ENCODE assay signal across 8 mouse cellular contexts in genomic region chr1:192784374-192784773, GRCm38 (mm10). TPM values are rescaled to one million over a fixed set of nuclear protein-coding genes. Genes with fewer than 3 reads are reported as not detected.
DNase-seq lines count a peak whose midpoint lies in the region; ATAC-seq lines count a peak whose summit lies in the region.

No protein-coding gene starts in this region.

- H3K4me1 ChIP-seq in neural tube, embryonic 12.5 days = peaks cover 7% of the 10 kb centered on the region; the same call in 1 of the 2 replicates

- no peak overlapping the region for H3K4me2 ChIP-seq in neural tube, embryonic 12.5 days (replicated peaks)

- 31% methylated on average over 4 of the region's 4 CpGs for WGBS in neural tube, embryonic 12.5 days

- H3K4me3 ChIP-seq in neural tube, embryonic 12.5 days = no peak overlapping the region

- ATAC-seq in neural tube, embryonic 12.5 days (ENCODE audit: low FRiP score, low read depth) = peak; percentile 66

- no peaks in the 10 kb centered on the region for H3K27me3 ChIP-seq in neural tube, embryonic 12.5 days (replicated peaks)

- H3K36me3 ChIP-seq in neural tube, embryonic 12.5 days = no peaks in the 10 kb centered on the region

- H3K9me3 ChIP-seq in neural tube, embryonic 12.5 days = no peaks in the 10 kb centered on the region

- DNase-seq in heart, adult 18-20 months = peak; percentile 55 to 60
- no peak for DNase-seq in heart, adult 9 months (ENCODE audit: low spot score in 2 of 2)
- DNase-seq in cerebellum, adult 9-10 months = peak; percentile 24
- DNase-seq in gastrocnemius, postnatal 25 days = peak; percentile 40
- peak; percentile 61 for DNase-seq in kidney, adult 9 months
- peak; percentile 41 for DNase-seq in liver
- peak; percentile 39 for DNase-seq in yolk sac, embryonic 10.5 days (ENCODE audit: low spot score)

- H3K9ac ChIP-seq in neural tube, embryonic 12.5 days = no peak overlapping the region

- no peak overlapping the region for H3K27ac ChIP-seq in neural tube, embryonic 12.5 days

RNA-seq across cellular contexts. Expression of gene Hhat, which starts 13.4 kb away (rescaled TPM):
- total RNA-seq in heart, adult 18-20 months (2021) = 1 to 10 TPM; 1.6 to 3.3 TPM
- total RNA-seq in gastrocnemius, postnatal 25 days (2021) = under 1 TPM; 0.72 TPM
- polyA plus RNA-seq in neural tube, embryonic 12.5 days (2016; fragmentation: Nextera tagmentation; extraction: Ambion mirVana) = 7.0 and 7.2 TPM in 2 replicates

Comparison
In these comparisons a context has a peak if more than half of its experiments do, and no peak if none do; other contexts are left out.
1. DNase-seq: peak in heart, adult 18-20 months (2 of 2), cerebellum, adult 9-10 months (single experiment), gastrocnemius, postnatal 25 days (single experiment), kidney, adult 9 months (single experiment), liver (single experiment) and yolk sac, embryonic 10.5 days (single experiment); none in heart, adult 9 months (0 of 2).